Mouse (Mus musculus): ENCODE measurements around the gene Parp16. TPM values are rescaled to one million over a fixed set of nuclear protein-coding genes. Genes with fewer than 3 reads are reported as not detected.

Parp16 gene
- total RNA-seq (2017): 7.6 and 9.6 TPM in 2 replicates

GRCm38 (mm10) chr9:65195053-65195452 lies at the start of gene Parp16:
Parp16 (plus strand) TSS chr9:65195353.
- no peak for ATAC-seq (replicated peaks in 1 of 2; ENCODE audit: insufficient read depth in 1 of 2, low FRiP score in 2 of 2, low TSS enrichment in 1 of 2, low read depth in 1 of 2, poor library complexity in 2 of 2, severe bottlenecking in 2 of 2)

- no peak for ATAC-seq (replicated peaks in 1 of 2; ENCODE audit: insufficient read depth in 1 of 2, low FRiP score in 2 of 2, low TSS enrichment in 1 of 2, low read depth in 1 of 2, poor library complexity in 2 of 2, severe bottlenecking in 2 of 2)
These were observed 49.2 kb upstream of the Parp16 start for GRCm38 (mm10) chr9:65146001-65146400.

GRCm38 (mm10) chr9:65148507-65148906 lies 46.6 kb upstream of the Parp16 start:
- ATAC-seq (replicated peaks in 1 of 2; ENCODE audit: insufficient read depth in 1 of 2, low FRiP score in 2 of 2, low TSS enrichment in 1 of 2, low read depth in 1 of 2, poor library complexity in 2 of 2, severe bottlenecking in 2 of 2): no peak

GRCm38 (mm10) chr9:65152711-65153330 lies 42.3 kb upstream of the Parp16 start:
- no peak for ATAC-seq (replicated peaks in 1 of 2; ENCODE audit: insufficient read depth in 1 of 2, low FRiP score in 2 of 2, low TSS enrichment in 1 of 2, low read depth in 1 of 2, poor library complexity in 2 of 2, severe bottlenecking in 2 of 2)

- no peak for ATAC-seq (replicated peaks in 1 of 2; ENCODE audit: insufficient read depth in 1 of 2, low FRiP score in 2 of 2, low TSS enrichment in 1 of 2, low read depth in 1 of 2, poor library complexity in 2 of 2, severe bottlenecking in 2 of 2)
These were observed 41.8 kb upstream of the Parp16 start for GRCm38 (mm10) chr9:65153331-65153711.

GRCm38 (mm10) chr9:65154692-65155455 lies 40.3 kb upstream of the Parp16 start:
- no peak for ATAC-seq (replicated peaks in 1 of 2; ENCODE audit: insufficient read depth in 1 of 2, low FRiP score in 2 of 2, low TSS enrichment in 1 of 2, low read depth in 1 of 2, poor library complexity in 2 of 2, severe bottlenecking in 2 of 2)

GRCm38 (mm10) chr9:65156604-65157003 lies 38.5 kb upstream of the Parp16 start:
- ATAC-seq (replicated peaks in 1 of 2; ENCODE audit: insufficient read depth in 1 of 2, low FRiP score in 2 of 2, low TSS enrichment in 1 of 2, low read depth in 1 of 2, poor library complexity in 2 of 2, severe bottlenecking in 2 of 2): no peak; a peak in 1 of 4 replicates

GRCm38 (mm10) chr9:65157631-65158030 lies 37.5 kb upstream of the Parp16 start:
- ATAC-seq (replicated peaks in 1 of 2; ENCODE audit: insufficient read depth in 1 of 2, low FRiP score in 2 of 2, low TSS enrichment in 1 of 2, low read depth in 1 of 2, poor library complexity in 2 of 2, severe bottlenecking in 2 of 2): no peak

GRCm38 (mm10) chr9:65161188-65161587 lies 34.0 kb upstream of the Parp16 start:
- ATAC-seq (replicated peaks in 1 of 2; ENCODE audit: insufficient read depth in 1 of 2, low FRiP score in 2 of 2, low TSS enrichment in 1 of 2, low read depth in 1 of 2, poor library complexity in 2 of 2, severe bottlenecking in 2 of 2): no peak

- no peak for ATAC-seq (replicated peaks in 1 of 2; ENCODE audit: insufficient read depth in 1 of 2, low FRiP score in 2 of 2, low TSS enrichment in 1 of 2, low read depth in 1 of 2, poor library complexity in 2 of 2, severe bottlenecking in 2 of 2)
These were observed 33.3 kb upstream of the Parp16 start for GRCm38 (mm10) chr9:65161881-65162280.

- no peak for ATAC-seq (replicated peaks in 1 of 2; ENCODE audit: insufficient read depth in 1 of 2, low FRiP score in 2 of 2, low TSS enrichment in 1 of 2, low read depth in 1 of 2, poor library complexity in 2 of 2, severe bottlenecking in 2 of 2)
These were observed 32.2 kb upstream of the Parp16 start for GRCm38 (mm10) chr9:65162711-65163639.

GRCm38 (mm10) chr9:65164870-65165269 lies 30.3 kb upstream of the Parp16 start:
- ATAC-seq (replicated peaks in 1 of 2; ENCODE audit: insufficient read depth in 1 of 2, low FRiP score in 2 of 2, low TSS enrichment in 1 of 2, low read depth in 1 of 2, poor library complexity in 2 of 2, severe bottlenecking in 2 of 2): no peak

GRCm38 (mm10) chr9:65166386-65166785 lies 28.8 kb upstream of the Parp16 start:
- ATAC-seq (replicated peaks in 1 of 2; ENCODE audit: insufficient read depth in 1 of 2, low FRiP score in 2 of 2, low TSS enrichment in 1 of 2, low read depth in 1 of 2, poor library complexity in 2 of 2, severe bottlenecking in 2 of 2): no peak

GRCm38 (mm10) chr9:65168534-65168933 lies 26.6 kb upstream of the Parp16 start:
- no peak for ATAC-seq (replicated peaks in 1 of 2; ENCODE audit: insufficient read depth in 1 of 2, low FRiP score in 2 of 2, low TSS enrichment in 1 of 2, low read depth in 1 of 2, poor library complexity in 2 of 2, severe bottlenecking in 2 of 2)

GRCm38 (mm10) chr9:65168952-65169351 lies 26.2 kb upstream of the Parp16 start:
- no peak for ATAC-seq (replicated peaks in 1 of 2; ENCODE audit: insufficient read depth in 1 of 2, low FRiP score in 2 of 2, low TSS enrichment in 1 of 2, low read depth in 1 of 2, poor library complexity in 2 of 2, severe bottlenecking in 2 of 2)

- ATAC-seq (replicated peaks in 1 of 2; ENCODE audit: insufficient read depth in 1 of 2, low FRiP score in 2 of 2, low TSS enrichment in 1 of 2, low read depth in 1 of 2, poor library complexity in 2 of 2, severe bottlenecking in 2 of 2): no peak
These were observed 22.5 kb upstream of the Parp16 start for GRCm38 (mm10) chr9:65172654-65173053.

- no peak for ATAC-seq (replicated peaks in 1 of 2; ENCODE audit: insufficient read depth in 1 of 2, low FRiP score in 2 of 2, low TSS enrichment in 1 of 2, low read depth in 1 of 2, poor library complexity in 2 of 2, severe bottlenecking in 2 of 2)
These were observed 19.8 kb upstream of the Parp16 start for GRCm38 (mm10) chr9:65175234-65175938.

All from hematopoietic stem cell, adult 5-6 weeks (primary cell).